Mouse (Mus musculus) thymus, adult 2 months (tissue): ENCODE data around the gene Ankrd16.

Experiments used
- CTCF ChIP-seq: fragments of 200-500 bp; IDR thresholded peaks from 2 replicates; pipeline ENCODE4 v1.5.1; 2012; ENCODE audit warnings: mild to moderate bottlenecking, control low read depth, low read length, moderate library complexity, borderline replicate concordance; ENCODE audit not compliant: control insufficient read depth, poor library complexity, insufficient read depth; ENCODE audit errors: extremely low read depth
- POLR2A ChIP-seq: fragments of 200-500 bp; IDR thresholded peaks from 2 replicates; pipeline ENCODE4 v1.6.1; 2012; ENCODE audit warnings: mild to moderate bottlenecking, low read length, control low read depth, moderate library complexity; ENCODE audit not compliant: control insufficient read depth, poor library complexity, insufficient read depth; ENCODE audit errors: extremely low read depth

GRCm38 (mm10) chr2:11797930-11798364, 20.3 kb downstream of the Ankrd16 start:
- no peak for TF ChIP-seq CTCF
- TF ChIP-seq POLR2A = no peak
